Mouse (Mus musculus) cerebellum, adult 2 months (tissue): ENCODE data around the gene Spc24.

Experiments used
- CTCF ChIP-seq: fragments of 200-500 bp; IDR thresholded peaks from 2 replicates; pipeline ENCODE4 v1.5.1; 2011; ENCODE audit warnings: low read depth, mild to moderate bottlenecking, control low read depth, low read length, moderate library complexity, borderline replicate concordance; ENCODE audit not compliant: insufficient read depth
- POLR2A ChIP-seq: fragments of 200-500 bp; IDR thresholded peaks from 2 replicates; pipeline ENCODE4 v1.6.1; 2011; ENCODE audit warnings: low read length, control low read depth, borderline replicate concordance; ENCODE audit not compliant: insufficient read depth

GRCm38 (mm10) chr9:21736580-21736979 lies 23.5 kb downstream of the Spc24 start:
- no peak for TF ChIP-seq POLR2A
- no peak for TF ChIP-seq CTCF
